Mouse (Mus musculus) small intestine, adult 2 months (tissue): ENCODE measurements around the gene Abcb8.

Experiments
- CTCF ChIP-seq: fragments of 200-500 bp; IDR thresholded peaks from 2 replicates; pipeline ENCODE4 v1.5.1; 2012; ENCODE audit warnings: low read depth, mild to moderate bottlenecking, control low read depth, inconsistent platforms, low read length, moderate library complexity, mixed read lengths; ENCODE audit not compliant: insufficient replicate concordance, insufficient read length; ENCODE audit errors: extremely low read depth
- POLR2A ChIP-seq: fragments of 200-500 bp; IDR thresholded peaks from 2 replicates; pipeline ENCODE4 v1.6.1; 2012; ENCODE audit warnings: low read depth, mild to moderate bottlenecking, control low read depth, inconsistent platforms, low read length, moderate library complexity

DNA sequence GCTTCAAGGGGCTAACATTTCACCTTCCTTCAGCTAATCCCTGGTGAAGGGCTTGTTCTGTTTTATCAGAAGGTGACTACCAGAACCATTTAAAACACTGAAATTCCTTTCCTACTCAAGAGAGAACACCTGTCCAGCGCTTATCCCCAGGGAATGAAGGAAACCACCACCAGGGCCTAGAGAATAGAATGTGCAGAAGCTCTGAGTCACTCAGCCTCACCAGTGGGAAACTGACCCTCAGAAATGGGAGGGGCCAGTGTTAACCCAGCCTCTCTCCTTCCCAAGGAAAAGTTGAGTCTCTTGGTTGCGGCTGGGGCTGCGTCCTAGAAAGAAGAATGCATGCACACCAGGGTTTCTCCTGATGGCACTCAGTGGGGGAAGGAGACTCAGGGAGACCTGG lies 61.6 kb downstream of the Abcb8 start:
- TF ChIP-seq CTCF: no peak
- no peak for TF ChIP-seq POLR2A
